Mouse (Mus musculus) brain, embryonic 14.5 days (tissue): ENCODE results near the gene Mx1.

ENCODE experiments used
- CTCF ChIP-seq: fragments of 200-500 bp; IDR thresholded peaks from 2 replicates; pipeline ENCODE4 v1.5.1; 2012; ENCODE audit warnings: inconsistent platforms, mild to moderate bottlenecking, moderate library complexity, borderline replicate concordance; ENCODE audit not compliant: insufficient read depth, insufficient read length; ENCODE audit errors: extremely low read depth
- POLR2A ChIP-seq: fragments of 200-500 bp; IDR thresholded peaks from 2 replicates; pipeline ENCODE4 v1.6.1; 2012; ENCODE audit warnings: mild to moderate bottlenecking, inconsistent platforms, borderline replicate concordance; ENCODE audit not compliant: poor library complexity, insufficient read depth, insufficient read length, severe bottlenecking; ENCODE audit errors: extremely low read depth

DNA sequence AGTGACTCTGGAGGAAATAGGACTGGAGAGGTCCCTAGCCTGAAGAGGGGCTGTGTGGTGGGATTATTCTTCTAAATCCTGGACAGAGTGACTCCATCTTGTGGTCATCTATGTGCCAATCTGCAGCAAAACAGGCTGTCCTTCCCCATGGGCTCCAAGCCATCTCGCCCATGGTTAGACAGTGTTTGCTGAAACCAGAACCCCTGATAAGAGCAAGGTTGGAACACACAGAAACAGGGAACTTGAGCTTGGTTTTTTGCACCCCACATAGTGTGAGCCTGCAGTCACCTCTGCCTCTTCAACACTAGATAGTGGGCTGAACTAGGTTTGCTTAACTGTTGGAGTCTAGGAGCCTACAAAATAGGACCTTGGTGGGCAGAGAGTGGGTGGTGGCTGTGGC, 13.8 kb upstream of the Mx1 start:
- TF ChIP-seq POLR2A (no peak), CTCF (no peak)
